Comparison of ENCODE assay signal across 16 mouse cellular contexts in the genomic region with DNA sequence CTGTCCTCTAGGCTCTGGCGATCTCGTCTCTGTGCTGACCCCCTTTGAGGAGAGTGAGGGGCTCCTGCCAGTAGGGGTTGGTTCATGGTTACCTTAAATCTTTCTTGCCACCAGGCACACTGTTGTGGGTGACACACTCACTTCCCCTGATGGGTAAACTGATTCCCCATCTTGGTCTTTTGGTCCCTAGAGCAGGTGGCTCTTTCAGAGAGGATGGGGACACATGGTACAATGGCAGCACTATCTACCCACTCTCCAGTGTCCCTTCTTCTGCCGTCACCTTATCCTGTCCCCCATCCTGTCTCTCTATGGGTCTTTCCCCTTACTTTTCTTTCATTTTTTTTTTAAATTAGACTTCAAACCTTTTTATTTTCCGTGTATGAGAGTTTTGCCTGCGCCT. TPM values are rescaled to one million over a fixed set of nuclear protein-coding genes. Genes with fewer than 3 reads are reported as not detected.
DNase-seq lines count a peak whose midpoint lies in the region; ATAC-seq and TF ChIP-seq lines count a peak whose summit lies in the region.
"Had no signal": no experiment of that assay in that cellular context is flagged by ENCODE, and none has a peak within 500 bp of the region (broad histone marks: within the 10 kb centered on the region; RNA-seq: fewer than 3 reads in every experiment).

No protein-coding gene starts in this region.

- ATAC-seq in lung, postnatal 0 days = no peak
- ATAC-seq in intestine, postnatal 0 days = no peak
- ATAC-seq in stomach, embryonic 14.5 days (ENCODE audit: insufficient number of reproducible peaks, insufficient read depth, low FRiP score, low read depth) = no peak
- no peak for ATAC-seq in hindbrain, embryonic 11.5 days (ENCODE audit: low FRiP score)
- ATAC-seq in midbrain, embryonic 15.5 days (replicated peaks) = no peak
- ATAC-seq: hindbrain, embryonic 16.5 days had no signal

- intact Hi-C loops in gastrocnemius, adult 2 months (cut with DNase I) = loop anchor here (10.0 kb wide), 1 partner anchor 49 kb away; the partner anchor contains the start of gene Cxcr5
- intact Hi-C loops in gastrocnemius, postnatal 14 days (cut with DNase I; ENCODE audit: low total_unique reads) = no loop called here

- no peak for DNase-seq in gastrocnemius, adult 2 months
- DNase-seq in gastrocnemius, postnatal 14 days = no peak
- DNase-seq in lung, postnatal 0 days (ENCODE audit: low spot score) = no peak
- no peak for DNase-seq in lung, postnatal 4 days
- DNase-seq in hindbrain, embryonic 11.5 days (ENCODE audit: low spot score) = no peak
- DNase-seq: adrenal gland, adult 8-10 months; midbrain, embryonic 14.5 days; right cerebral cortex, postnatal 4 days had no signal

- H3K9me3 ChIP-seq in lung, postnatal 0 days (ENCODE audit: low read length) = no peaks in the 10 kb centered on the region
- H3K9me3 ChIP-seq in intestine, postnatal 0 days (ENCODE audit: control insufficient read depth) = no peaks in the 10 kb centered on the region
- no peaks in the 10 kb centered on the region for H3K9me3 ChIP-seq in stomach, embryonic 14.5 days (ENCODE audit: control insufficient read depth, low read depth, low read length)
- H3K9me3 ChIP-seq in hindbrain, embryonic 11.5 days (ENCODE audit: control insufficient read depth, low read length) = no peaks in the 10 kb centered on the region
- no peaks in the 10 kb centered on the region for H3K9me3 ChIP-seq in midbrain, embryonic 15.5 days
- H3K9me3 ChIP-seq: neural tube, embryonic 15.5 days had no signal

- H3K4me3 ChIP-seq in gastrocnemius, adult 2 months = no peak overlapping the region
- H3K4me3 ChIP-seq in lung, postnatal 0 days (ENCODE audit: low read depth, low read length) = no peak overlapping the region
- H3K4me3 ChIP-seq in intestine, postnatal 0 days (ENCODE audit: low read depth, low read length) = no peak overlapping the region
- no peak overlapping the region for H3K4me3 ChIP-seq in stomach, embryonic 14.5 days (ENCODE audit: low read depth, low read length)
- no peak overlapping the region for H3K4me3 ChIP-seq in hindbrain, embryonic 11.5 days (ENCODE audit: low read depth, low read length)
- H3K4me3 ChIP-seq in midbrain, embryonic 15.5 days = no peak overlapping the region
- H3K4me3 ChIP-seq: neural tube, embryonic 15.5 days had no signal

- H3K36me3 ChIP-seq in lung, postnatal 0 days (ENCODE audit: insufficient read depth, low read length) = no peaks in the 10 kb centered on the region
- H3K36me3 ChIP-seq in intestine, postnatal 0 days (ENCODE audit: control insufficient read depth, insufficient read depth) = no peaks in the 10 kb centered on the region
- no peaks in the 10 kb centered on the region for H3K36me3 ChIP-seq in stomach, embryonic 14.5 days (ENCODE audit: control insufficient read depth, insufficient read depth, low read length)
- no peaks in the 10 kb centered on the region for H3K36me3 ChIP-seq in hindbrain, embryonic 11.5 days (ENCODE audit: control insufficient read depth, insufficient read depth, low read length)
- H3K36me3 ChIP-seq in midbrain, embryonic 15.5 days (replicated peaks) = no peaks in the 10 kb centered on the region
- H3K36me3 ChIP-seq: neural tube, embryonic 15.5 days had no signal

- TF ChIP-seq CTCF in gastrocnemius, adult 2 months (IDR thresholded peaks at IDR 0.05) = no peak
- no peak for TF ChIP-seq CTCF in lung, postnatal 0 days (IDR thresholded peaks at IDR 0.05)
- no peak for TF ChIP-seq CTCF in intestine, postnatal 0 days (IDR thresholded peaks at IDR 0.05; ENCODE audit: low read depth)

- no peaks in the 10 kb centered on the region for H3K27me3 ChIP-seq in lung, postnatal 0 days (replicated peaks; ENCODE audit: insufficient read depth, low read length)
- H3K27me3 ChIP-seq in intestine, postnatal 0 days (replicated peaks; ENCODE audit: control insufficient read depth, insufficient read depth, low read length) = no peaks in the 10 kb centered on the region
- H3K27me3 ChIP-seq in stomach, embryonic 14.5 days (ENCODE audit: control insufficient read depth, insufficient read depth, low read length) = no peaks in the 10 kb centered on the region
- no peaks in the 10 kb centered on the region for H3K27me3 ChIP-seq in hindbrain, embryonic 11.5 days (ENCODE audit: control insufficient read depth, insufficient read depth, low read length)
- H3K27me3 ChIP-seq in midbrain, embryonic 15.5 days (replicated peaks) = no peaks in the 10 kb centered on the region
- H3K27me3 ChIP-seq: neural tube, embryonic 15.5 days had no signal

- WGBS in lung, postnatal 0 days = 86% methylated on average over 5 of the region's 5 CpGs
- WGBS in intestine, postnatal 0 days = 88% methylated on average over 5 of the region's 5 CpGs
- WGBS in stomach, embryonic 14.5 days = 81% methylated on average over 5 of the region's 5 CpGs
- 94% methylated on average over 5 of the region's 5 CpGs for WGBS in hindbrain, embryonic 11.5 days
- WGBS in midbrain, embryonic 15.5 days = 82% methylated on average over 5 of the region's 5 CpGs

- peaks cover 6% of the 10 kb centered on the region; the same call in 1 of the 2 replicates for H3K4me1 ChIP-seq in lung, postnatal 0 days (ENCODE audit: insufficient read depth, low read depth, low read length)
- H3K4me1 ChIP-seq in intestine, postnatal 0 days (replicated peaks; ENCODE audit: control insufficient read depth, insufficient read depth, low read length) = 0 out of 2 replicates have a peak, but pooled peaks cover 8% of the 10 kb centered on the region
- peaks cover 12% of the 10 kb centered on the region; the same call in 1 of the 2 replicates for H3K4me1 ChIP-seq in stomach, embryonic 14.5 days (ENCODE audit: control insufficient read depth, insufficient read depth, low read length)
- no peaks in the 10 kb centered on the region for H3K4me1 ChIP-seq in hindbrain, embryonic 11.5 days (replicated peaks; ENCODE audit: control insufficient read depth, insufficient read depth, low read length)
- no peaks in the 10 kb centered on the region; the same call in 1 of the 2 replicates for H3K4me1 ChIP-seq in midbrain, embryonic 15.5 days

- H3K4me2 ChIP-seq in lung, postnatal 0 days (replicated peaks; ENCODE audit: low read depth, low read length) = 0 out of 2 replicates have a peak overlapping the region, but pooled peaks have one; percentile 17
- peak overlapping the region; percentile 30 for H3K4me2 ChIP-seq in intestine, postnatal 0 days (replicated peaks; ENCODE audit: low read depth)
- H3K4me2 ChIP-seq in stomach, embryonic 14.5 days (replicated peaks; ENCODE audit: low read depth, low read length) = peak overlapping the region; percentile 22; the same call in 1 of the 2 replicates
- no peak overlapping the region for H3K4me2 ChIP-seq in hindbrain, embryonic 11.5 days (replicated peaks; ENCODE audit: low read depth, low read length)
- no peak overlapping the region for H3K4me2 ChIP-seq in midbrain, embryonic 15.5 days
- H3K4me2 ChIP-seq: heart, embryonic 11.5 days; neural tube, embryonic 15.5 days had no signal

- peak overlapping the region; percentile 60 for H3K27ac ChIP-seq in gastrocnemius, adult 2 months
- H3K27ac ChIP-seq in lung, postnatal 0 days (ENCODE audit: low read length) = no peak overlapping the region
- peak overlapping the region; percentile 41; the same call in 1 of the 2 replicates for H3K27ac ChIP-seq in intestine, postnatal 0 days (ENCODE audit: low read depth, low read length)
- H3K27ac ChIP-seq in stomach, embryonic 14.5 days (ENCODE audit: low read length) = peak overlapping the region; percentile 63; the same call in 1 of the 2 replicates
- H3K27ac ChIP-seq in hindbrain, embryonic 11.5 days (ENCODE audit: low read depth, low read length) = no peak overlapping the region
- no peak overlapping the region for H3K27ac ChIP-seq in midbrain, embryonic 15.5 days
- H3K27ac ChIP-seq: neural tube, embryonic 15.5 days had no signal

- no peak for TF ChIP-seq EP300 in lung, postnatal 0 days (IDR thresholded peaks at IDR 0.05)

- H3K9ac ChIP-seq in lung, postnatal 0 days (replicated peaks; ENCODE audit: low read depth) = no peak overlapping the region
- no peak overlapping the region for H3K9ac ChIP-seq in intestine, postnatal 0 days (ENCODE audit: low read depth, low read length)
- no peak overlapping the region for H3K9ac ChIP-seq in stomach, embryonic 14.5 days (replicated peaks; ENCODE audit: low read depth, low read length)
- no peak overlapping the region for H3K9ac ChIP-seq in hindbrain, embryonic 11.5 days (ENCODE audit: low read depth, low read length)
- H3K9ac ChIP-seq in midbrain, embryonic 15.5 days = no peak overlapping the region
- H3K9ac ChIP-seq: neural tube, embryonic 15.5 days had no signal

RNA-seq across cellular contexts. Expression of gene Bcl9l, which starts 33.3 kb away (rescaled TPM):
- total RNA-seq in gastrocnemius, adult 2 months (2021) = 10 to 100 TPM; 38.3 to 43.6 TPM
- 10 to 100 TPM; 38.9 to 44.2 TPM for total RNA-seq in gastrocnemius, postnatal 14 days (2021)
- polyA plus RNA-seq in lung, postnatal 0 days (2015; fragmentation: Nextera tagmentation; extraction: Ambion mirVana) = 10.7 and 12.3 TPM in 2 replicates
- polyA plus RNA-seq in intestine, postnatal 0 days (2015; fragmentation: Nextera tagmentation; extraction: Ambion mirVana) = 4.8 and 4.9 TPM in 2 replicates
- 15.4 and 16.3 TPM in 2 replicates for polyA plus RNA-seq in stomach, embryonic 14.5 days (2014; fragmentation: Nextera tagmentation; extraction: Ambion mirVana)
- polyA plus RNA-seq in hindbrain, embryonic 11.5 days (2014; fragmentation: Nextera tagmentation; extraction: Ambion mirVana) = 8.6 and 10.1 TPM in 2 replicates
- polyA plus RNA-seq in midbrain, embryonic 15.5 days (2015; fragmentation: Nextera tagmentation; extraction: Ambion mirVana) = 12.5 and 13.0 TPM in 2 replicates

RNA-seq across cellular contexts. Expression of gene Cxcr5, which starts 45.8 kb away (rescaled TPM):
- not detected for total RNA-seq in gastrocnemius, adult 2 months (2021)
- not detected for total RNA-seq in gastrocnemius, postnatal 14 days (2021)
- polyA plus RNA-seq in lung, postnatal 0 days (2015; fragmentation: Nextera tagmentation; extraction: Ambion mirVana) = 0.17 TPM in 2 replicates
- polyA plus RNA-seq in intestine, postnatal 0 days (2015; fragmentation: Nextera tagmentation; extraction: Ambion mirVana) = 0.21 and 0.25 TPM in 2 replicates
- polyA plus RNA-seq in stomach, embryonic 14.5 days (2014; fragmentation: Nextera tagmentation; extraction: Ambion mirVana) = 0.13 and 0.27 TPM in 2 replicates
- polyA plus RNA-seq in hindbrain, embryonic 11.5 days (2014; fragmentation: Nextera tagmentation; extraction: Ambion mirVana) = 0.11 and 0.48 TPM in 2 replicates
- not detected in 2 replicates for polyA plus RNA-seq in midbrain, embryonic 15.5 days (2015; fragmentation: Nextera tagmentation; extraction: Ambion mirVana)
- total RNA-seq: left cerebral cortex, postnatal 25 days had no signal
- polyA plus RNA-seq: erythroblast, embryonic 14.5 days; hindbrain, embryonic 16.5 days; midbrain, embryonic 14.5 days; neural tube, embryonic 15.5 days had no signal

Comparison
In these comparisons a context has a peak if more than half of its experiments do, and no peak if none do; other contexts are left out.
1. H3K27ac ChIP-seq: peak in gastrocnemius, adult 2 months (single experiment), intestine, postnatal 0 days (single experiment) and stomach, embryonic 14.5 days (single experiment); none in lung, postnatal 0 days (single experiment), hindbrain, embryonic 11.5 days (single experiment) and midbrain, embryonic 15.5 days (single experiment).
2. H3K4me2 ChIP-seq: peak in lung, postnatal 0 days (single experiment), intestine, postnatal 0 days (single experiment) and stomach, embryonic 14.5 days (single experiment); none in hindbrain, embryonic 11.5 days (single experiment) and midbrain, embryonic 15.5 days (single experiment).